Mouse (Mus musculus) layer of hippocampus, adult 9-10 months (tissue): ENCODE results near the gene Opn1sw.

Source experiments
- DNase-seq: peaks from one replicate; pipeline ENCODE4 v3.0.0; 2022; ENCODE audit warnings: low spot score

Opn1sw gene

GRCm38 (mm10) chr6:29388052-29388518 is at the start of gene Opn1sw:
Opn1sw (minus strand) TSS chr6:29388468.
- DNase-seq, result no peak

- DNase-seq, result no peak
Measured at GRCm38 (mm10) chr6:29436461-29436934, 48.2 kb upstream of the Opn1sw start.

GRCm38 (mm10) chr6:29435940-29436451 is 47.7 kb upstream of the Opn1sw start:
- DNase-seq, result no peak

GRCm38 (mm10) chr6:29434911-29435691 is 46.8 kb upstream of the Opn1sw start:
- no peak for DNase-seq

GRCm38 (mm10) chr6:29433804-29434795 is 45.8 kb upstream of the Opn1sw start:
- no peak for DNase-seq

- no peak for DNase-seq
Measured at GRCm38 (mm10) chr6:29433038-29433803, 45.0 kb upstream of the Opn1sw start, which contains the start of gene Flnc. Flnc (plus strand) TSS chr6:29433256.

- DNase-seq, result no peak
Measured at GRCm38 (mm10) chr6:29432676-29433037, 44.4 kb upstream of the Opn1sw start.

- no peak for DNase-seq
Measured at GRCm38 (mm10) chr6:29432156-29432555, 43.9 kb upstream of the Opn1sw start.

GRCm38 (mm10) chr6:29431473-29431872 is 43.2 kb upstream of the Opn1sw start:
- DNase-seq, result no peak

- no peak for DNase-seq
Measured at GRCm38 (mm10) chr6:29430681-29431420, 42.6 kb upstream of the Opn1sw start.

GRCm38 (mm10) chr6:29428171-29428570 is 39.9 kb upstream of the Opn1sw start:
- no peak for DNase-seq

GRCm38 (mm10) chr6:29426331-29426730 is 38.1 kb upstream of the Opn1sw start:
- DNase-seq, result no peak

- DNase-seq, result no peak
Measured at GRCm38 (mm10) chr6:29425118-29425517, 36.9 kb upstream of the Opn1sw start.

- DNase-seq, result no peak
Measured at GRCm38 (mm10) chr6:29420596-29420995, 32.3 kb upstream of the Opn1sw start.

- no peak for DNase-seq
Measured at GRCm38 (mm10) chr6:29415446-29415845, 27.2 kb upstream of the Opn1sw start.

GRCm38 (mm10) chr6:29406412-29406811 is 18.1 kb upstream of the Opn1sw start:
- no peak for DNase-seq

GRCm38 (mm10) chr6:29402693-29403342 is 14.6 kb upstream of the Opn1sw start:
- DNase-seq, result no peak

GRCm38 (mm10) chr6:29399851-29400250 is 11.6 kb upstream of the Opn1sw start:
- no peak for DNase-seq

- no peak for DNase-seq
Measured at GRCm38 (mm10) chr6:29397575-29397974, 9.3 kb upstream of the Opn1sw start.
